Mouse (Mus musculus) left cerebral cortex, adult 2 months (tissue): ENCODE results near the gene Plcd4. TPM values are rescaled to one million over a fixed set of nuclear protein-coding genes. Genes with fewer than 3 reads are reported as not detected.
A peak's percentile ranks its signal among the peaks of the same experiment; 100 is the strongest.

ENCODE experiments used
- DNase-seq, 2 experiments: peaks; one replicate each; pipeline ENCODE4 v3.0.0; 2021 to 2022; ENCODE audit warnings: low spot score in 2 of 2, mixed read lengths in 1 of 2; ENCODE audit errors: extremely low spot score in 1 of 2
- H3K27ac ChIP-seq: fragments of 200-600 bp; 2 replicates; pipeline ENCODE4 v1.8.1; 2022
- H3K4me3 ChIP-seq: fragments of 200-600 bp; 2 replicates; pipeline ENCODE4 v1.8.1; 2022
- CTCF ChIP-seq: fragments of 200-600 bp; IDR thresholded peaks from 2 replicates; pipeline ENCODE4 v1.8.1; 2022; ENCODE audit warnings: antibody characterized with exemption, mild to moderate bottlenecking, moderate library complexity
- intact Hi-C: fragments of 180-260 bp; cut with DNase I; formaldehyde crosslinking; loops from one replicate; pipeline ENCODE4 v1.15.1; 2025
- microRNA-seq, 2 experiments: library from miRNA; unstranded; fragments of <30 nt; microRNA quantifications; one replicate each; pipeline ENCODE4 v1.2.0; 2021
- total RNA-seq, 2 experiments: library from RNA; stranded (reverse); gene quantifications; 2 replicates each; pipeline ENCODE4 v1.2.3; 2021

Plcd4 gene
- total RNA-seq, 2 experiments from 2014 or later = 16.0 to 16.7 TPM

GRCm38 (mm10) chr1:74601267-74601962, 58.7 kb downstream of the Plcd4 start, which contains the start of the genes Rnf25 and Stk36:
Rnf25 (minus strand) TSS chr1:74601397.
Stk36 (plus strand) TSS chr1:74601445.
- H3K27ac ChIP-seq = peak within 1 kb of the TSS; percentile 85
- intact Hi-C loops = loop anchor here (1.0 kb wide), 1 partner anchor 13 kb away; the partner anchor contains the start of genes Bcs1l and Zfp142
- no peak for TF ChIP-seq CTCF

More at GRCm38 (mm10) chr1:74601267-74601962, 58.7 kb downstream of the Plcd4 start, which contains the start of the genes Rnf25 and Stk36:
- DNase-seq = peak; percentile 84 to 85
- peak within 1 kb of the TSS; percentile 77 for H3K4me3 ChIP-seq

Small RNA genes within 50 kb of the gene (microRNA-seq; reads per million reads assigned to microRNA genes)
- 0 reads per million in 2 experiments for gene Gm25035

Other genes starting within 250 kb of the Plcd4 start
- gene Tmbim1, start 237.3 kb upstream of the Plcd4 start, total RNA-seq = 10 to 100 TPM; 19.4 to 22.0 TPM
- 1 to 10 TPM in 1 of 2 experiments, under 1 TPM in 1; 0.54 to 1.9 TPM for gene Catip, start 180.8 kb upstream of the Plcd4 start, total RNA-seq
- gene Slc11a1, start 167.7 kb upstream of the Plcd4 start, total RNA-seq = 1 to 10 TPM; 5.0 to 5.4 TPM
- 10 to 100 TPM; 21.6 to 25.6 TPM for gene Ctdsp1, start 151.4 kb upstream of the Plcd4 start, total RNA-seq
- gene Vil1, start 133.5 kb upstream of the Plcd4 start, total RNA-seq = 1 to 10 TPM in 1 of 2 experiments, under 1 TPM in 1; 0.30 to 1.0 TPM
- 10 to 100 TPM; 26.6 to 27.0 TPM for gene Cnot9, start 36.8 kb upstream of the Plcd4 start, total RNA-seq
- 10 to 100 TPM; 27.9 to 30.7 TPM for gene Usp37, start 1.4 kb downstream of the Plcd4 start, total RNA-seq
- gene Zfp142, start 45.4 kb downstream of the Plcd4 start, total RNA-seq = 10 to 100 TPM; 36.1 to 36.7 TPM
- gene Bcs1l, start 45.4 kb downstream of the Plcd4 start, total RNA-seq = 10 to 100 TPM; 22.9 to 23.7 TPM
- gene Rnf25, start 58.5 kb downstream of the Plcd4 start, total RNA-seq = 10 to 100 TPM; 64.1 to 71.2 TPM
- gene Stk36, start 58.6 kb downstream of the Plcd4 start, total RNA-seq = 1 to 10 TPM; 6.0 to 8.7 TPM
- gene Ttll4, start 118.9 kb downstream of the Plcd4 start, total RNA-seq = 10 to 100 TPM; 22.1 to 24.1 TPM
- gene Cyp27a1, start 170.7 kb downstream of the Plcd4 start, total RNA-seq = 1 to 10 TPM; 1.7 to 4.5 TPM
- not detected for gene Prkag3, start 206.3 kb downstream of the Plcd4 start, total RNA-seq
- 1 to 10 TPM; 2.1 to 4.7 TPM for gene Wnt6, start 229.0 kb downstream of the Plcd4 start, total RNA-seq
- gene Wnt10a, start 248.6 kb downstream of the Plcd4 start, total RNA-seq = 10 to 100 TPM; 15.0 to 18.2 TPM